Mouse (Mus musculus) cerebellum, postnatal 4 days (tissue): ENCODE measurements around the gene Tmem219.
"Not testable (repeated sequence)": the region's sequence is repeated elsewhere in the genome, so short reads cannot be mapped to it uniquely, and the experiment has no call there.

Source experiments
- DNase-seq, 2 experiments: peaks; one replicate each; pipeline ENCODE4 v3.0.0; 2022; ENCODE audit warnings: low spot score in 2 of 2, mixed read lengths in 1 of 2

The Tmem219 gene

GRCm38 (mm10) chr7:126923999-126924398, 1.3 kb upstream of the Tmem219 start:
- no peak for DNase-seq

DNA sequence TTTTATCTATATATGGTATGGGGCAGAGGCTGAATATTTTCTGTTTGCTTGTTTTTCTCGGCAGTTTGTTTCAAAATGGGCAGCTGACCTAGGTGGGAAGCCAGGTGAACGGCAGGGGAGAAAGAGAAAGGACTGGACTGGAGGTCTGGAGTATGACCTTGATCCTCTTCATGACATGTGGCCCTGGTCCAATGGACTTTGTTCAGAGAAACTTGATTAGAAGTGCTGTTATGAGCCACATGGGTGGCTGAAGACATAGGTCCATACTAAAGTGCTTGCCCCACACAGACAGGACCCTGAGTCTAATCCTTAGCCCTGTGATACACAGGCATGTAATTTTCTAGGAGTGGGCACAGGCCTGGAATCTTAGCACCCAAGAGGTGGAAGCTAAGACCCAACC, 1.2 kb downstream of the Tmem219 start:
- no peak for DNase-seq

- no peak for DNase-seq
Observed at GRCm38 (mm10) chr7:126919973-126920372, 2.7 kb downstream of the Tmem219 start.

DNA sequence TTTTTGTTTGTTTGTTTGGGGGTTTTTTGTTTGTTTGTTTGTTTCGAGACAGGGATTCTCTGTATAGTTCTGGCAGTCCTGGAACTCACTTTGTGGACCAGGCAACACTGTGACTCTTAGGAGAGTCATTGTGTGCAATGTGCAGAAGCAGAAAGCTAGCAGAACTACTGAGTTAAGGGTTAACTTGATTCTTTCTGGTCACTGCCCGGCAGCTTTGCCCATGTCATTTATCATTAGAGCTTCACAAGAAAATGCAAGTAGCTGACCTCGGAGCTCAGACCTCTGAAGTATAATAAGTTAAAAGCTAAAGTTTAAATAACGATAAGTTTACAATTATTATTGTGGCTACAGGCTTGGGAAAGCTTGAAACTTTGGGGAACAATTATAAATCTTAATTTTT, 4.4 kb downstream of the Tmem219 start:
- DNase-seq: not testable (repeated sequence)

- no peak for DNase-seq
Observed at GRCm38 (mm10) chr7:126914844-126915243, 7.9 kb downstream of the Tmem219 start.

DNA sequence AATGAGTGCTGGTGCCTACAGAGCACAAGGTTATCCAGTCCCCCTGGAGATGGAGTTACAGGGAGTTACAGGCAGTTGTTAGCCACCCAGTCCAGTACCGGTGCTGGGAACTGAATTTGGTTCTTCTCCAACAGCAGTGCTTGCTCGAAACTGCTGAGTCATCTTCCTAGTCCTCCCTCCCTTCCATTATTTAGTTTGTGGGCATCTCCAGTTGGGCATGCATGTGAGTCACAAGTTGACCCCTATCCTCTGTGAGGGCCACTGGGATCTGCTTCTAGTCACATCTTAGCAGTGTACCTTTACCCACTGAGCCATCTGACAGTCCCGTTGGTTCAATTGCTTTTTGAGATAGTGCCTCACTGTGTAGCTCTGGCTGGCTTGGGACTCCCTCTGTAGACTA, 17.1 kb downstream of the Tmem219 start:
- DNase-seq: no peak

- DNase-seq: not testable (repeated sequence)
Observed at GRCm38 (mm10) chr7:126899781-126900180, 22.9 kb downstream of the Tmem219 start.

GRCm38 (mm10) chr7:126898102-126898990, 24.4 kb downstream of the Tmem219 start:
- peak; percentile 97 to 98 for DNase-seq

GRCm38 (mm10) chr7:126897390-126898101, 25.2 kb downstream of the Tmem219 start:
- no peak for DNase-seq

GRCm38 (mm10) chr7:126896912-126897311, 25.8 kb downstream of the Tmem219 start:
- no peak for DNase-seq

GRCm38 (mm10) chr7:126888852-126889251, 33.9 kb downstream of the Tmem219 start:
- no peak for DNase-seq

DNA sequence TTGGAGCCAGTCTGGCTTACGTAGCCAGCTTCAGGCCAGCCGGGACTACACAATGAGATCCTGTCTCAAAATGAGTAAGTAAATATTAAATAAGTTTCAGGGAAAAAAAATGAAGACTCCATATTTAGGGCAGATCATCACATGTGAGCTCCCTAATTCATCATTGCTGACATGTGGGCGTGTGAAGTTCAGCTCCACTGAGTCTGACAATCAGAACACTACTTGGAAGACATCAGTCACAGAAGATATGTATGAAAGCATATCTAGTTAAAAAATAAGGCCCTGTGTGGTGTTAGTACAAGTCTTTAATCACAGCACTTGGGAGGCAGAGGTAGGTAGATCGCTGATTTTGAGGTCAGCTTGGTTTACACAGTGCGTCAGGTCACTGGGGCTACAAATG, 35.4 kb downstream of the Tmem219 start:
- no peak for DNase-seq

DNA sequence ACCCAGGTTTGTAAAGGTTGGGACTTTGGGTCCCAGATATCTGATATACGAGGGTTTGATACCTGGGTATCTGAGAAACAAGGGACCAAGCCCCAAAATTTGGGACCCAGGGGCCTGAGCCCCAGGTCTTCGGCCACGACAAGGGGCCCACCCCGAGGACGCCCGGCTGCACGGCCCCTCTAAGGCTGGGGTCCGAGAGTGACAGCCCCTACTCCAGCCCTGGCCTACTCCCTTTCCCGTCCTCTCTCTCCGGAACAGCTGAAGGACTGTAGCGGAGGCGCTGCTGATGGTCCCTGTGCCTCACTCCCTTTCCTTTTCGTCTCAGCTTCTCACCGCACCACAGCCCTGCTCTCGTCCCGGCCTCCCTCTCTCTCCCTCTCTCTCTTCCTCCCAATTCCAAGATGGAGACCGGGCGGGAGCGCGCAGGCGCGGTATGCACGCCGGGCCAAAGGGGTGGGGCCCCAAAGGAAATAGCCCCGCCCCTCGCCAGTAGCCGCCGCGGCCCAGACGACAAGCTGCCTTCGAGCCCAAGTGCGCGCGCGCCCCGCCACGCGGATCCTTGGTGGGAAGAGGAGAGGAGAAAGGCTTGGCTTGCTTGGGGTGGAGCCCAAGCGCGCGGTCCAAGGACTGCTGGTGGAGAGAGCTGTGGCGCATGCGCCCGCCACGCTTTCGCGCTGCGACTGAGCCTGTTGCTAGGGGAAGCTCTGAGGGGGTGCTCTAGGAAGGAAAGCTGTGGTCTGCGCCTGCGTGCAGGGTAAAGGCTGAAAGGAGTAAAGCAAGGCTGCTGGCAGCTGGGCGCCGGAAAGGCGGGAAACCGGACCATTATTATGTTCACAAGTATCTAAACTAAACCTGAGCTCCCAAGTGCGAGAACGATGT, 38.2 kb downstream of the Tmem219 start, which contains the start of gene Taok2:
Gene Taok2 (minus strand): TSS at position 418 of the 879 bp plus-strand sequence.
- peak; percentile 96 to 98 for DNase-seq

DNA sequence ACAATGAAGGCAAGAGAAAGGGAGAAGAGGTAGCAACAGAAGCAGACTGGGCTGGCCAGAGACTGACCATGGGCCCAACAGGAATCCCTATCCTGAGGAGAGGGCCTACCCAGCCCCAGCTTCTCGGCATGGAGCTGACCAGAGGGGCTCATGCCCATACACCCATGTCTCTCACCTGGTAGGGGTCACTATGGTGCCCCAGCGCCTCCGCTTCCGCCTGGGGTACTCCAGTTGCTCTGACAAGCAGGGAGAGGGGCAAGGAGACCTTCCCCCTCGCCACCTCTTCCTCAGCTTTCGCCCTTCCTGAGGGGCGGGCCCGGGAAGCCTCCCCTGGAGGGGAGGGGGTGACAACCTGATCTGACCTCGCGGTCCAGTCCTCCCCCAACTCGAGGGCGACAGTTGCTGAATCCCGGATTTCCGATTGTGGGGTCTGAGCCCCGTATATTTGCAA, 39.0 kb downstream of the Tmem219 start:
- no peak for DNase-seq

DNA sequence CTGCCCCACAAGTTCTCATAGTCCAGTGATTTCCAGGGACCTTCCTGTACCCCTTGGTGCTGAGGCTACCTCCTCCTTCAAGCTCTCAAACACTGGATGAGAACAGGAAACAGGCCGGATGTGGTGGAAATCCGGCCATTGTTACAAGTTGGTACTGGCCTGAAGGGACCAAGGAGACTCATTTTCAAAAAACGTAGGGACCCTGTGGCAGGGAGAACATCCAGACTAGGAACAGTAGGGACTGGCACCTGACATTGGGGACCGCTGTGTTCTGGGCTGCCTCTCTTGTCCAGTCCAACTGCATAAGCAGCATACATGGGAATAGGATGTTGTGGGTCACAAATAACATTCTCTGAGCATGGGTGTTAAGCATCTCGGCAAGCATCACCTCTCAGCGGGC, 41.7 kb downstream of the Tmem219 start:
- no peak for DNase-seq

DNA sequence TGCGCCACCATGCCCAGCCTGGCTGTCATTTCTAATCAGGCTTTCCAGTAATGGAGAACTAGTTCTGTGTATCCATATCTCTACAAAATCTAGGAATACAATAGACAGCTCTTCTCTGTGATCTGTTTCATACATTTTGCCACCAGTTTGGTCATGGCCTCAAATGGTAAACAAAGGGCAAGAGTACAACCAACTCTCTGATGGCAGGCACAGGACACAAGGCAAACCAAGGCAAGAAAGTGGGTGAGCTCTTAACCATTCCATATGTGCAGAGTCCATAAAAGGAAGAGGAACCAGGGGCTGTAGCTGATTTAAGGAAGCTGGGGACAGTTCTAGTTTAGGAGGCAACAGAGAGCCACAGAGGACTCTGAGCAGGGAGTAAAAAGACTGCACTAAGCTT, 45.5 kb downstream of the Tmem219 start:
- no peak for DNase-seq

DNA sequence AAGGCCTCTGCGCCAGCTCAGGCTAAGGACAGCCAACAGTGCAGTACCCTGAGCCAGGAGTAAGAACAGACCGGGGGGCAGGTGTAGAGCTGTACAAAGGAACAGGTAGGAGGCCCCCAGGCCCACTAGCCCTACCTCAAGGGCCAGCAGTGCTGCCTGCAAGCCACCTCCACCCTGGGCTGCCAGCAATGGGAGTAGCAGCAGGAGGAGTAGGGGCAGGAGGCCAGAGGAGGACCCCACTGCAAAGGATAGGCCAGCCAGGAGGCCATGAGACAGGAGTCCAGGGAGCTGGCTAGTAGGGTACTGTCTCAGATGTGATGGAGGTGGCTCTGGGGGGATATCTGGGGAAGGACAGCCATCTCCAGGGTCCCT, 52.2 kb downstream of the Tmem219 start:
- no peak for DNase-seq

- DNase-seq: no peak
Observed at GRCm38 (mm10) chr7:126869780-126870519, 52.8 kb downstream of the Tmem219 start.

DNA sequence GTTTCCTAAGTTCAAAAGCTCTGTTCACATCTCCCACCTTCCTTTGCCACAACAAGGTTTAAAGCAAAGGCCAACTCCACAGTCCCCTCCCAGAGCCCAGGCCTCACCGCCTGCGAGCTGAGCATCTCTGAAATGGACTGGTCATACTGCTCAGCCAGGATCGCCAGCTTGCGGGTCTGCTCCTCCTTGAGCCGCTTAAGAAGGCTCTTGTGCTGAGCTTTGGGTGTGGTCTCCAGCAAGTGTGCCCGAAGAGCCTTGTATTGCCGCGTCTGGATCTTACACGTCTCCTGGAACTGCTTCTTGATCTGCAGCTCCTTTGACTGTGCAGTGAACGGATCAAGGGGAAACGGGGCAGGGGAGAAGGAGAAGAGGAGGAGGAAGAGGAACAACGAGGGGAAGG, 54.7 kb downstream of the Tmem219 start:
- DNase-seq: no peak

DNA sequence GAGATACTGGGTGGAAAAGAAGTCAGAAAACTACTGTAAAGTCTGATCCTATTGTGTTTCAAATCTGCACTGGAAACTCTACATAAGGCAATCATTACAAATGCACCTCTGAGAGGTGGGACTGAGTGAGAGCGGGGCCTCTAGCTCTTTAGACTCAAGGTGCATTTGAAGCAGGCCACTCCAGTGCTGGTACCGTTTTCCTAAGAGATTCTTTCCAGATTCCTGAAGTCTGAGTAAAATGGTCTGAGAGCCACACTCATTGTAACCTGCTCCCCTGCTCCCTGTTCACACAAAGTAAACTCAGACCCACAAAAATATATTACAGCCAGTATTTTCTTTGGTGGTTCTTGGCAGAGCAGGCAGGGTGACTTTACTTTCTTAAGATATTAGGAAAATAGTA, 55.2 kb downstream of the Tmem219 start:
- no peak for DNase-seq

- DNase-seq: no peak
Observed at GRCm38 (mm10) chr7:126863791-126864190, 58.9 kb downstream of the Tmem219 start.
